Mouse (Mus musculus) liver, embryonic 11.5 days (tissue): ENCODE measurements around the gene Tmem52b. TPM values are rescaled to one million over a fixed set of nuclear protein-coding genes. Genes with fewer than 3 reads are reported as not detected.

Experiments used
- ATAC-seq: fragments of 200-750 bp; cut with Nextera tagmentation; replicated peaks from 2 replicates; pipeline ENCODE4 v1.8.0; 2017; ENCODE audit warnings: moderate number of reproducible peaks, mild to moderate bottlenecking, moderate TSS enrichment, moderate library complexity; ENCODE audit not compliant: low FRiP score
- DNase-seq: peaks from one replicate; pipeline ENCODE4 v3.0.0-alpha.2; 2017; ENCODE audit warnings: low spot score
- H3K27ac ChIP-seq: fragments of 300-500 bp; sonication (generic); 2 replicates; pipeline ENCODE4 v1.5.1; 2014; ENCODE audit warnings: mild to moderate bottlenecking, low read depth, low read length, control low read depth
- H3K27me3 ChIP-seq: fragments of 300-500 bp; sonication (generic); replicated peaks from 2 replicates; pipeline ENCODE4 v1.6.1; 2014; ENCODE audit warnings: low read length, mixed read lengths; ENCODE audit not compliant: control insufficient read depth, insufficient read depth
- H3K36me3 ChIP-seq: fragments of 300-500 bp; sonication (generic); 2 replicates; pipeline ENCODE4 v1.6.1; 2014; ENCODE audit warnings: mild to moderate bottlenecking, low read length, moderate library complexity, mixed read lengths; ENCODE audit not compliant: control insufficient read depth, insufficient read depth
- H3K4me1 ChIP-seq: fragments of 300-500 bp; sonication (generic); replicated peaks from 2 replicates; pipeline ENCODE4 v1.6.1; 2014; ENCODE audit warnings: low read length, mixed read lengths; ENCODE audit not compliant: control insufficient read depth, insufficient read depth
- H3K4me2 ChIP-seq: fragments of 300-500 bp; sonication (generic); 2 replicates; pipeline ENCODE4 v1.6.1; 2014; ENCODE audit warnings: mild to moderate bottlenecking, control low read depth, moderate library complexity
- H3K4me3 ChIP-seq: fragments of 300-500 bp; sonication (generic); 2 replicates; pipeline ENCODE4 v1.5.1; 2014; ENCODE audit warnings: low read depth, low read length, control low read depth
- H3K9ac ChIP-seq: fragments of 300-500 bp; sonication (generic); 2 replicates; pipeline ENCODE4 v1.6.1; 2014; ENCODE audit warnings: low read depth, low read length, control low read depth
- H3K9me3 ChIP-seq: fragments of 300-500 bp; sonication (generic); 2 replicates; pipeline ENCODE4 v1.6.1; 2016; ENCODE audit warnings: low read length, inconsistent platforms, mixed read lengths; ENCODE audit not compliant: control insufficient read depth
- WGBS: fragments of 180-500 bp; shearing (Covaris S2); extraction: QIAGEN DNeasy Blood & Tissue Kit; methylation state at CpG from one replicate; pipeline ENCODE4 v1.1.7; 2014; 5-methylcytosine and 5-hydroxymethylcytosine counted together
- polyA plus RNA-seq: library from polyadenylated mRNA; unstranded; fragments of >200 nt; fragmentation: Nextera tagmentation; extraction: Ambion mirVana; gene quantifications from 2 replicates; pipeline ENCODE4 v1.2.1, GENCODE M21; 2014

The Tmem52b gene
- polyA plus RNA-seq, 1 experiment from 2014 or later: not detected

DNA sequence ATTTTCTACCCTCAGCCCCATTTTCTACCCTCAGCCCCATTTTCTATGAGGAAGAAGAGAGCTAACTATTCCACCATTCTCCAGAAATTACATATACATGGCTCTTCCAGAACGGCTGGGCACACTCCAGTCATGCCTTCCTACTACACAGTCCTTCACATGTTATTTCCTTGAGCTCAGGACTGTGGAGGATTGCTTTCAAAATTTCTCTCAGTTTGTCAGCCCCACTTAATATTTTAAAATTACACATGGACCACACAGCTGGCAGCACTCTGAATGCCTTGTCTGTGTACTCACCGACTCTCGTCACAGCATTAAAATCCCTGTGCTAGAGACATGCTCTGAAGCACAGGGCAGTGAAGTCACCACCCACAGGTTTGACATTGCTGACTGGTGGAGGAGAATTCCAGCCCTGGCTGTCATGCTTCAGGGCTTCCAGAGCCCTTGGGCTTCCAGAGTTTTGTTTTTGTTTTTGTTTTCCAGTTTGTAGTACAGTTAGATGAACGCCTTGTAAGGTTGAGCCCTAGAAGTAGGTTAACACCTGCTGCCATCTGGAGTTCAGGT is 22.4 kb downstream of the Tmem52b start:
- Histone ChIP-seq H3K9me3 (no peaks in the 10 kb centered on the region), H3K4me2 (peak overlapping the region; percentile 85), H3K4me3 (peak overlapping the region; percentile 86), H3K36me3 (peaks cover 3% of the 10 kb centered on the region; the same call in 1 of the 2 replicates), H3K9ac (peak overlapping the region; percentile 30; the same call in 1 of the 2 replicates), H3K4me1 (peaks cover 11% of the 10 kb centered on the region), H3K27me3 (no peaks in the 10 kb centered on the region), H3K27ac (no peak overlapping the region)
- no peak for ATAC-seq
- 71% methylated on average over 4 of the region's 4 CpGs for WGBS
- DNase-seq: no peak

DNA sequence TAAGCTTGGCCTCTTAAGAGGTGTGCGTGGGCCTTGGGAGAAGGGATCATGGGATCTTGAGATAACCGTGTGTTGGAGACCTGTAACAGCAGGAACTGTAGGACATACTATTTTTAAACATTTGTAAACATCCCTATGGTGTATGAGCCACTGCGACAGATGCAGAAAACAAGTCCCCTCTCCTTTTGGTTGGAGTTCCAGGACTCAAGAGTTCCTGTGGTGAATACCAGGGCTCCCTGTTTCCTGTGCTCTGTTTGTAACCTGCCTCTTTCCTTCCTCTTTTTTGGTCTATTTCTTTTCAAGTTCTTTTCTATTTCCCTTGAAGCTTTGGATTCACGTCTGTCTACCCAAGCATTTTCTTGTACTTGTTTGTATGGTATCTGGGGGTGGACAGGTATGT is 23.4 kb downstream of the Tmem52b start:
- peaks cover 10% of the 10 kb centered on the region for H3K36me3 ChIP-seq
- ATAC-seq (no peak), DNase-seq (no peak)
- H3K4me3 ChIP-seq: no peak overlapping the region
- WGBS: 44% methylated on average over 4 of the region's 4 CpGs
- no peak overlapping the region for H3K27ac ChIP-seq
- H3K4me2 ChIP-seq: peak overlapping the region; percentile 85
- no peaks in the 10 kb centered on the region for H3K27me3 ChIP-seq
- peaks cover 11% of the 10 kb centered on the region for H3K4me1 ChIP-seq
- H3K9me3 ChIP-seq: no peaks in the 10 kb centered on the region
- H3K9ac ChIP-seq: 0 out of 2 replicates have a peak overlapping the region, but pooled peaks have one; percentile 20

GRCm38 (mm10) chr6:129538555-129538954 is 26.2 kb downstream of the Tmem52b start:
- Histone ChIP-seq H3K9me3 (no peaks in the 10 kb centered on the region), H3K36me3 (peaks cover 19% of the 10 kb centered on the region), H3K4me3 (no peak overlapping the region), H3K4me1 (peaks cover 11% of the 10 kb centered on the region), H3K27ac (no peak overlapping the region), H3K4me2 (no peak overlapping the region), H3K27me3 (no peaks in the 10 kb centered on the region), H3K9ac (no peak overlapping the region)
- WGBS: 77% methylated on average over 6 of the region's 6 CpGs
- DNase-seq (no peak), ATAC-seq (no peak)

DNA sequence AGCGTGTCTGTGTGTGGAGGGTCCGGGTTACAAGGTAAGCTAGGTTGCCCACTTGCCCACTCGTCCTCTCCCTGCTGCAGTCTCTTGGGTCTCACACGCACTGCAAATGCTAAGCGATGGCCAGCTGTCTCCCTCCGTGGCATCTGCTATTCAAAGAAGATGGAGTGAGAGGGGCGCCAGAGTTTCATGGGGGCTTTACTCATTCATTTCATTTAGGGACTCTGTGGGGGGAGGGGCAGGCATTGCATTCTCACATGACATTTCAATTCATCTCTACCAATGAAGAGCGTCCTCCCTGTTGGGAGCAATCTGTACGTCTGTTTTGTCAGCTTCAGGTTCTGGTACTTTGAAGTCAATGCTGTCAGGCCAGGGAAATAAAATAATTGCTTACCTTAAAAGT is 29.6 kb downstream of the Tmem52b start:
- ATAC-seq: no peak
- Histone ChIP-seq H3K4me1 (no peaks in the 10 kb centered on the region), H3K9me3 (no peaks in the 10 kb centered on the region), H3K9ac (no peak overlapping the region), H3K27me3 (no peaks in the 10 kb centered on the region), H3K4me2 (no peak overlapping the region), H3K27ac (no peak overlapping the region), H3K36me3 (peaks cover 19% of the 10 kb centered on the region), H3K4me3 (no peak overlapping the region)
- DNase-seq: no peak
- 86% methylated on average over 9 of the region's 9 CpGs for WGBS

- Histone ChIP-seq H3K36me3 (peaks cover 19% of the 10 kb centered on the region), H3K4me1 (no peaks in the 10 kb centered on the region), H3K4me2 (no peak overlapping the region), H3K27ac (no peak overlapping the region), H3K27me3 (no peaks in the 10 kb centered on the region), H3K4me3 (no peak overlapping the region), H3K9me3 (no peaks in the 10 kb centered on the region), H3K9ac (no peak overlapping the region)
- WGBS: 92% methylated on average over 3 of the region's 3 CpGs
- DNase-seq (no peak), ATAC-seq (no peak)
Observed at GRCm38 (mm10) chr6:129542540-129542939, 30.2 kb downstream of the Tmem52b start.

DNA sequence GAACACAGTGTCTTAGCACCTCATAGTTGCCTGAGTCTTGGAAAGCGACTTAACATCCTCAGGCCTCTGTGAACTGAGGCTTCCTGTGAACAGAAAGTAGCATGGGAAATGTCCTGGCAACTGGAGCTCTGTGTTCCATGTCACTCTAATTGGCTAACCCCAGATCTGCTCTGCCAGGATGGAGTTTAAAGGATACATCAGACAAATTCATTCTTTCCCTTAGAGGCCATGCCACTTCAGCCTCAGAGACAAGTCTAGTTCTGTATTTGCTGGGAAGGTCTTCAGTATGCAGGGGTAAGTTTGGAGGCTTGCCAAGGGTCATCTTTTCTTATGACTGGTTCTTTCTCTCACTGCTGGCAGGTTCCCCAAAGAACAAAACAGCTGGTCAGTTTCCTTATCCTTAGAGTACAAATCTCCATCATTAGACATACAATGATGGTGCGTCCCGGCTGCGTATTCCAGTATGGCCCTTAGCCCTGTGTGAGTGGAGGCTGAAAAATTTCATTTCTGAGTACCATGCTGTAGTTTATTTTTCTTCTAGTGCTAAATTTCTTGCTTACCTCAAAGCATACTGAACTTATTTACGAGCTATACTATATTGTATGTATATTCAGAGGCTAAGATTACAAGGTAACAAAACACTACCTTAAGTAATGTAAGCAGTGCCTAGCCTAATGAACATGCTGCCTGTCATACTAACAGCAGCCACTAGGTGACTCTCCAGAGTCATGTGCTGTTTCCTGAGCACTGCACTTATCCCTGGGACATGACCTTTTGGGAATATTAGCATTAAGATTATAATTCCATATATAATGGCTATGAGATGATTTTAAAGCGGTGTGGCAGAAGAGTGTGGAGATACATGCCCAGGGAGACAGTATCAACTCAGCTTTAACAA is 31.6 kb downstream of the Tmem52b start:
- WGBS: 74% methylated on average over 6 of the region's 6 CpGs
- no peak overlapping the region for H3K9ac ChIP-seq
- no peaks in the 10 kb centered on the region for H3K27me3 ChIP-seq
- H3K27ac ChIP-seq: no peak overlapping the region
- H3K4me1 ChIP-seq: no peaks in the 10 kb centered on the region
- H3K4me3 ChIP-seq: no peak overlapping the region
- peaks cover 19% of the 10 kb centered on the region for H3K36me3 ChIP-seq
- peak; percentile 66 for ATAC-seq
- DNase-seq: no peak
- H3K9me3 ChIP-seq: no peaks in the 10 kb centered on the region
- no peak overlapping the region for H3K4me2 ChIP-seq

GRCm38 (mm10) chr6:129547277-129547676 is 34.9 kb downstream of the Tmem52b start:
- H3K9ac ChIP-seq: no peak overlapping the region
- no peaks in the 10 kb centered on the region for H3K36me3 ChIP-seq
- ATAC-seq: no peak
- 88% methylated on average over 2 of the region's 2 CpGs for WGBS
- H3K4me3 ChIP-seq: no peak overlapping the region
- DNase-seq: no peak
- H3K4me1 ChIP-seq: no peaks in the 10 kb centered on the region
- H3K27me3 ChIP-seq: no peaks in the 10 kb centered on the region
- no peak overlapping the region for H3K4me2 ChIP-seq
- H3K9me3 ChIP-seq: no peaks in the 10 kb centered on the region
- H3K27ac ChIP-seq: no peak overlapping the region

DNA sequence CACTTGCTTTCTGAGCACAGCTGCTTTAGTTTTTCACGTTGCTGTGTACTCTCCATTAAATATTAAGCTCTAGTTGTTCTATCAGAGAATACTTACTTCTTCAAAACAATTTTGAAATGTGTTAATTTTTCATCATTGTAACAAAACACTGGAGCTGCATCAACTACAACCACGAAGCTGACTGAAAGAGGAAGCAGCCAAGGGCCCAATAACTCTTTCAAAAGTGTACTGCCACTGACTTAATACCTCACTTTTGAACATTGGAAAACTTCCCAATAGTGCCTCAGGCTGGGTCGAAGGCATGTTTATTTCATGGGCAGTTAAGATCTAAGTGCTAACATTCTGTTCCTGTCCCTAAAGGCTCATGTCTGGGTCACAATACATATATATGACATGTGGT is 35.7 kb downstream of the Tmem52b start:
- H3K27ac ChIP-seq: no peak overlapping the region
- H3K4me2 ChIP-seq: no peak overlapping the region
- no peak for DNase-seq
- 60% methylated on average over 3 of the region's 3 CpGs for WGBS
- no peaks in the 10 kb centered on the region for H3K36me3 ChIP-seq
- no peaks in the 10 kb centered on the region for H3K4me1 ChIP-seq
- H3K4me3 ChIP-seq: no peak overlapping the region
- no peaks in the 10 kb centered on the region for H3K27me3 ChIP-seq
- H3K9me3 ChIP-seq: no peaks in the 10 kb centered on the region
- no peak for ATAC-seq
- H3K9ac ChIP-seq: no peak overlapping the region
